In the genomic region with DNA sequence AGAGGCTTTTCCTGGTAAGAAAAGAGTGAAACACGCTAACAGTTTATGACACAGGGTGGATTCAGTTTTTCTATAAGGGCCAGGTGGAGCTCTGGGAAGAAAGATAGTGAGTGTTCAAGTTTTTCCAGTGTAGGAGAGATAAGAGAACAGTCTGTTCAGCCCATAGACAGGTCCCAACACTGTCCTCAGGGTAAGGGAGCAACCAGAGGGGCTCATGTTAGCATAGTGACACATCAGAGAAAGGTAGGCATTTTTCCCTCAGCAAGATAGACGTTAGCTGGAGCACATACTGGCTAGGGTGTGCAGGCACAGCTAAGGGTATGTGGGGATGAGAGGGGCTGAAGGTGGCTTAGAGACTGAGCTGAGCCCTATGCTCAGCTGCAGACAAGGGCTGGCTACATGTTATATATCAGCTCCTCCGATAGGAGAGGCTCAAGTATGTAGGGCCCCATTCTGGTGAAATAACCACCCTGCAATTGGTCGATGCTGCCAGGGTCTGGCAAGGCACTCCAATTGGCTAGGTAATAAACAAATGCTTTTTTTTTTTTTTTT, we compare ENCODE assay signal across 13 mouse cellular contexts. TPM values are rescaled to one million over a fixed set of nuclear protein-coding genes. Genes with fewer than 3 reads are reported as not detected.
DNase-seq lines count a peak whose midpoint lies in the region; ATAC-seq and TF ChIP-seq lines count a peak whose summit lies in the region.
"Had no signal": no experiment of that assay in that cellular context is flagged by ENCODE, and none has a peak within 500 bp of the region (broad histone marks: within the 10 kb centered on the region; RNA-seq: fewer than 3 reads in every experiment).

No protein-coding gene starts in this region.

- ATAC-seq in intestine, embryonic 15.5 days, result peak; percentile 82; the same call in 1 of the 2 replicates
- ATAC-seq in intestine, postnatal 0 days, result no peak
- ATAC-seq in liver, embryonic 11.5 days (replicated peaks; ENCODE audit: low FRiP score), result peak; percentile 98
- peak; percentile 65 for ATAC-seq in stomach, embryonic 14.5 days (ENCODE audit: insufficient number of reproducible peaks, insufficient read depth, low FRiP score, low read depth)
- no peak for ATAC-seq in forebrain, embryonic 15.5 days (replicated peaks)
- ATAC-seq in midbrain, embryonic 16.5 days, result no peak
- ATAC-seq: inflammation-experienced regulatory T-cells, adult 6 months had no signal

- WGBS in intestine, embryonic 15.5 days, result 64% methylated on average over 4 of the region's 4 CpGs
- whole genome bisulfite sequencing in intestine, postnatal 0 days, result 38% methylated on average over 4 of the region's 4 CpGs
- WGBS in liver, embryonic 11.5 days, result 37% methylated on average over 4 of the region's 4 CpGs
- 68% methylated on average over 4 of the region's 4 CpGs for WGBS in stomach, embryonic 14.5 days
- 82% methylated on average over 4 of the region's 4 CpGs for WGBS in forebrain, embryonic 15.5 days
- WGBS in midbrain, embryonic 16.5 days, result 84% methylated on average over 4 of the region's 4 CpGs

- no peak overlapping the region for H3K4me3 ChIP-seq in intestine, embryonic 15.5 days (replicated peaks)
- no peak overlapping the region for H3K4me3 ChIP-seq in intestine, postnatal 0 days (ENCODE audit: low read depth, low read length)
- H3K4me3 ChIP-seq in liver, embryonic 11.5 days (ENCODE audit: low read depth, low read length), result 0 out of 2 replicates have a peak overlapping the region, but pooled peaks have one; percentile 23
- H3K4me3 ChIP-seq in stomach, embryonic 14.5 days (ENCODE audit: low read depth, low read length), result no peak overlapping the region
- H3K4me3 ChIP-seq in forebrain, embryonic 15.5 days, result no peak overlapping the region
- H3K4me3 ChIP-seq in midbrain, embryonic 16.5 days (ENCODE audit: low read depth, low read length), result no peak overlapping the region
- H3K4me3 ChIP-seq: megakaryocyte, embryonic 14.5 days; myocyte had no signal

- H3K4me2 ChIP-seq in intestine, embryonic 15.5 days (replicated peaks), result no peak overlapping the region
- no peak overlapping the region for H3K4me2 ChIP-seq in intestine, postnatal 0 days (replicated peaks; ENCODE audit: low read depth)
- peak overlapping the region; percentile 54 for H3K4me2 ChIP-seq in liver, embryonic 11.5 days
- no peak overlapping the region for H3K4me2 ChIP-seq in stomach, embryonic 14.5 days (replicated peaks; ENCODE audit: low read depth, low read length)
- H3K4me2 ChIP-seq in forebrain, embryonic 15.5 days (replicated peaks), result no peak overlapping the region
- H3K4me2 ChIP-seq in midbrain, embryonic 16.5 days (ENCODE audit: low read length), result no peak overlapping the region

- H3K9ac ChIP-seq in intestine, embryonic 15.5 days, result no peak overlapping the region
- H3K9ac ChIP-seq in intestine, postnatal 0 days (ENCODE audit: low read depth, low read length), result no peak overlapping the region
- H3K9ac ChIP-seq in liver, embryonic 11.5 days (ENCODE audit: low read depth, low read length), result peak overlapping the region; percentile 53; the same call in 1 of the 2 replicates
- no peak overlapping the region for H3K9ac ChIP-seq in stomach, embryonic 14.5 days (replicated peaks; ENCODE audit: low read depth, low read length)
- H3K9ac ChIP-seq in forebrain, embryonic 15.5 days (replicated peaks), result no peak overlapping the region
- no peak overlapping the region for H3K9ac ChIP-seq in midbrain, embryonic 16.5 days (ENCODE audit: low read depth, low read length)

- no peaks in the 10 kb centered on the region for H3K9me3 ChIP-seq in intestine, embryonic 15.5 days
- H3K9me3 ChIP-seq in intestine, postnatal 0 days (ENCODE audit: control insufficient read depth), result no peaks in the 10 kb centered on the region
- H3K9me3 ChIP-seq in liver, embryonic 11.5 days (ENCODE audit: control insufficient read depth, low read length), result no peaks in the 10 kb centered on the region
- no peaks in the 10 kb centered on the region for H3K9me3 ChIP-seq in stomach, embryonic 14.5 days (ENCODE audit: control insufficient read depth, low read depth, low read length)
- no peaks in the 10 kb centered on the region for H3K9me3 ChIP-seq in forebrain, embryonic 15.5 days
- no peaks in the 10 kb centered on the region for H3K9me3 ChIP-seq in midbrain, embryonic 16.5 days (replicated peaks; ENCODE audit: control insufficient read depth, low read length, poor library complexity, severe bottlenecking)
- H3K9me3 ChIP-seq: megakaryocyte, embryonic 14.5 days had no signal

- TF ChIP-seq CTCF in intestine, postnatal 0 days (IDR thresholded peaks at IDR 0.05; ENCODE audit: low read depth), result no peak

- H3K27ac ChIP-seq in intestine, embryonic 15.5 days, result no peak overlapping the region
- H3K27ac ChIP-seq in intestine, postnatal 0 days (ENCODE audit: low read depth, low read length), result no peak overlapping the region
- H3K27ac ChIP-seq in liver, embryonic 11.5 days (ENCODE audit: low read depth, low read length), result peak overlapping the region; percentile 98
- H3K27ac ChIP-seq in stomach, embryonic 14.5 days (ENCODE audit: low read length), result no peak overlapping the region
- no peak overlapping the region for H3K27ac ChIP-seq in forebrain, embryonic 15.5 days (replicated peaks)
- no peak overlapping the region for H3K27ac ChIP-seq in midbrain, embryonic 16.5 days (ENCODE audit: low read length)

- 0 out of 2 replicates have a peak, but pooled peaks cover 2% of the 10 kb centered on the region for H3K4me1 ChIP-seq in intestine, embryonic 15.5 days (replicated peaks)
- H3K4me1 ChIP-seq in intestine, postnatal 0 days (replicated peaks; ENCODE audit: control insufficient read depth, insufficient read depth, low read length), result no peaks in the 10 kb centered on the region
- H3K4me1 ChIP-seq in liver, embryonic 11.5 days (replicated peaks; ENCODE audit: control insufficient read depth, insufficient read depth, low read length), result peaks cover 39% of the 10 kb centered on the region
- peaks cover 2% of the 10 kb centered on the region; the same call in 1 of the 2 replicates for H3K4me1 ChIP-seq in stomach, embryonic 14.5 days (ENCODE audit: control insufficient read depth, insufficient read depth, low read length)
- H3K4me1 ChIP-seq in forebrain, embryonic 15.5 days, result no peaks in the 10 kb centered on the region
- no peaks in the 10 kb centered on the region for H3K4me1 ChIP-seq in midbrain, embryonic 16.5 days (ENCODE audit: control insufficient read depth, insufficient read depth, low read length)

- peak; percentile 58 for DNase-seq in c-Kit-negative CD71-positive TER-119-positive erythroid progenitor cells, embryonic 14.5 days (ENCODE audit: low read depth, low spot score)
- peak; percentile 66 for DNase-seq in liver, embryonic 11.5 days (ENCODE audit: low spot score)
- DNase-seq in layer of hippocampus, postnatal 36 days, result no peak
- DNase-seq: gastrocnemius, postnatal 36 days; kidney, postnatal 14 days had no signal

- H3K27me3 ChIP-seq in intestine, embryonic 15.5 days (replicated peaks), result no peaks in the 10 kb centered on the region
- H3K27me3 ChIP-seq in intestine, postnatal 0 days (replicated peaks; ENCODE audit: control insufficient read depth, insufficient read depth, low read length), result no peaks in the 10 kb centered on the region
- no peaks in the 10 kb centered on the region for H3K27me3 ChIP-seq in liver, embryonic 11.5 days (replicated peaks; ENCODE audit: control insufficient read depth, insufficient read depth, low read length)
- H3K27me3 ChIP-seq in stomach, embryonic 14.5 days (ENCODE audit: control insufficient read depth, insufficient read depth, low read length), result no peaks in the 10 kb centered on the region
- H3K27me3 ChIP-seq in forebrain, embryonic 15.5 days, result no peaks in the 10 kb centered on the region
- no peaks in the 10 kb centered on the region for H3K27me3 ChIP-seq in midbrain, embryonic 16.5 days (ENCODE audit: control insufficient read depth, insufficient read depth, low read depth, low read length)

- H3K36me3 ChIP-seq in intestine, embryonic 15.5 days, result no peaks in the 10 kb centered on the region
- H3K36me3 ChIP-seq in intestine, postnatal 0 days (ENCODE audit: control insufficient read depth, insufficient read depth), result no peaks in the 10 kb centered on the region
- no peaks in the 10 kb centered on the region; the same call in 1 of the 2 replicates for H3K36me3 ChIP-seq in liver, embryonic 11.5 days (ENCODE audit: control insufficient read depth, insufficient read depth, low read length)
- no peaks in the 10 kb centered on the region for H3K36me3 ChIP-seq in stomach, embryonic 14.5 days (ENCODE audit: control insufficient read depth, insufficient read depth, low read length)
- no peaks in the 10 kb centered on the region for H3K36me3 ChIP-seq in forebrain, embryonic 15.5 days
- H3K36me3 ChIP-seq in midbrain, embryonic 16.5 days (ENCODE audit: control insufficient read depth, insufficient read depth, low read length), result no peaks in the 10 kb centered on the region

RNA-seq across cellular contexts. Expression of a gene that starts 46.4 kb away (rescaled TPM):
- 18.2 and 19.9 TPM in 2 replicates for polyA plus RNA-seq in intestine, embryonic 15.5 days (2015; fragmentation: Nextera tagmentation; extraction: Ambion mirVana)
- 9.8 and 11.8 TPM in 2 replicates for polyA plus RNA-seq in intestine, postnatal 0 days (2015; fragmentation: Nextera tagmentation; extraction: Ambion mirVana)
- 17.1 and 19.6 TPM in 2 replicates for polyA plus RNA-seq in liver, embryonic 11.5 days (2014; fragmentation: Nextera tagmentation; extraction: Ambion mirVana)
- 38.3 and 38.8 TPM in 2 replicates for polyA plus RNA-seq in stomach, embryonic 14.5 days (2014; fragmentation: Nextera tagmentation; extraction: Ambion mirVana)
- polyA plus RNA-seq in forebrain, embryonic 15.5 days (2015; fragmentation: Nextera tagmentation; extraction: Ambion mirVana), result 8.6 and 10.4 TPM in 2 replicates
- polyA plus RNA-seq in midbrain, embryonic 16.5 days (2015; fragmentation: Nextera tagmentation; extraction: Ambion mirVana), result 11.8 and 13.4 TPM in 2 replicates
- 10 to 100 TPM; 67.8 to 72.1 TPM for total RNA-seq in layer of hippocampus, postnatal 36 days (2021)

Comparison
In these comparisons a context has a peak if more than half of its experiments do, and no peak if none do; other contexts are left out.
1. ATAC-seq: peak in intestine, embryonic 15.5 days (single experiment), liver, embryonic 11.5 days (single experiment) and stomach, embryonic 14.5 days (single experiment); none in intestine, postnatal 0 days (single experiment), forebrain, embryonic 15.5 days (single experiment) and midbrain, embryonic 16.5 days (single experiment).
2. DNase-seq: peak in c-Kit-negative CD71-positive TER-119-positive erythroid progenitor cells, embryonic 14.5 days (single experiment) and liver, embryonic 11.5 days (single experiment); none in layer of hippocampus, postnatal 36 days (0 of 2).